8 mouse cellular contexts compared by ENCODE assay signal in genomic region chr14:26639251-26639650, GRCm38 (mm10). TPM values are rescaled to one million over a fixed set of nuclear protein-coding genes. Genes with fewer than 3 reads are reported as not detected.
DNase-seq lines count a peak whose midpoint lies in the region; ATAC-seq and TF ChIP-seq lines count a peak whose summit lies in the region.

No protein-coding gene starts in this region.

- no peaks in the 10 kb centered on the region for H3K36me3 ChIP-seq in kidney, adult 2 months (ENCODE audit: control insufficient read depth, insufficient read depth, low read length)
- peaks cover 6% of the 10 kb centered on the region for H3K36me3 ChIP-seq in G1E (replicated peaks)
- H3K36me3 ChIP-seq in forebrain, embryonic 16.5 days (ENCODE audit: control insufficient read depth, insufficient read depth) = no peaks in the 10 kb centered on the region
- peaks cover 7% of the 10 kb centered on the region; the same call in 1 of the 2 replicates for H3K36me3 ChIP-seq in liver, embryonic 12.5 days
- no peaks in the 10 kb centered on the region for H3K36me3 ChIP-seq in stomach, postnatal 0 days (ENCODE audit: control insufficient read depth, insufficient read depth, low read length)

- no peak for TF ChIP-seq EP300 in stomach, postnatal 0 days (optimal IDR thresholded peaks at IDR 0.05)

- DNase-seq in kidney, adult 2 months = no peak
- no peak for DNase-seq in kidney, adult 8-10 months
- no peak for DNase-seq in G1E (ENCODE audit: low spot score)
- no peak for DNase-seq in stomach, postnatal 0 days (ENCODE audit: low spot score)
- DNase-seq in adrenal gland, postnatal 36 days = no peak

- no peaks in the 10 kb centered on the region for H3K9me3 ChIP-seq in G1E (replicated peaks)
- H3K9me3 ChIP-seq in forebrain, embryonic 16.5 days (ENCODE audit: control insufficient read depth, low read length) = no peaks in the 10 kb centered on the region
- no peaks in the 10 kb centered on the region for H3K9me3 ChIP-seq in liver, embryonic 12.5 days (replicated peaks)
- no peaks in the 10 kb centered on the region for H3K9me3 ChIP-seq in stomach, postnatal 0 days (ENCODE audit: control insufficient read depth, low read length)

- no peaks in the 10 kb centered on the region for H3K27me3 ChIP-seq in kidney, adult 2 months (replicated peaks; ENCODE audit: control insufficient read depth, insufficient read depth, low read length)
- H3K27me3 ChIP-seq in G1E (ENCODE audit: insufficient read depth, low read length) = no peaks in the 10 kb centered on the region
- H3K27me3 ChIP-seq in forebrain, embryonic 16.5 days (replicated peaks; ENCODE audit: control insufficient read depth, insufficient read depth, low read length) = no peaks in the 10 kb centered on the region
- no peaks in the 10 kb centered on the region for H3K27me3 ChIP-seq in liver, embryonic 12.5 days (replicated peaks)
- no peaks in the 10 kb centered on the region for H3K27me3 ChIP-seq in stomach, postnatal 0 days (ENCODE audit: control insufficient read depth, insufficient read depth, low read length)

- H3K27ac ChIP-seq in kidney, adult 2 months (ENCODE audit: insufficient read depth, low read depth, low read length) = peak overlapping the region; percentile 47
- peak overlapping the region; percentile 58; the same call in 1 of the 2 replicates for H3K27ac ChIP-seq in forebrain, embryonic 16.5 days (ENCODE audit: low read length)
- peak overlapping the region; percentile 98; the same call in 1 of the 2 replicates for H3K27ac ChIP-seq in liver, embryonic 12.5 days
- H3K27ac ChIP-seq in stomach, postnatal 0 days (replicated peaks) = peak overlapping the region; percentile 99

- WGBS in kidney, adult 2 months = under 1% methylated on average over 11 of the region's 11 CpGs
- under 1% methylated on average over 11 of the region's 11 CpGs for WGBS in forebrain, embryonic 16.5 days
- 9% methylated on average over 11 of the region's 11 CpGs for WGBS in liver, embryonic 12.5 days (ENCODE audit: insufficient replicate concordance)
- WGBS in stomach, postnatal 0 days = 4% methylated on average over 11 of the region's 11 CpGs

- H3K4me1 ChIP-seq in kidney, adult 2 months (ENCODE audit: control insufficient read depth, insufficient read depth, low read length) = peaks cover 7% of the 10 kb centered on the region; the same call in 1 of the 2 replicates
- peaks cover 39% of the 10 kb centered on the region for H3K4me1 ChIP-seq in G1E (ENCODE audit: insufficient read depth, low read depth, low read length)
- peaks cover 21% of the 10 kb centered on the region for H3K4me1 ChIP-seq in forebrain, embryonic 16.5 days (replicated peaks; ENCODE audit: control insufficient read depth, insufficient read depth, low read length)
- peaks cover 44% of the 10 kb centered on the region for H3K4me1 ChIP-seq in liver, embryonic 12.5 days
- no peaks in the 10 kb centered on the region for H3K4me1 ChIP-seq in stomach, postnatal 0 days (replicated peaks; ENCODE audit: control insufficient read depth, insufficient read depth)

- no peak for ATAC-seq in G1E (ENCODE audit: extremely low read depth, insufficient number of reproducible peaks, low FRiP score, poor library complexity, severe bottlenecking)
- ATAC-seq in forebrain, embryonic 16.5 days = no peak
- ATAC-seq in liver, embryonic 12.5 days = no peak
- ATAC-seq in stomach, postnatal 0 days (ENCODE audit: low FRiP score, low TSS enrichment) = no peak
- ATAC-seq in activated CD4-positive, CD25-positive, alpha-beta regulatory T cell, adult 4 months = no peak

- H3K4me3 ChIP-seq in kidney, adult 2 months (ENCODE audit: insufficient read depth, low read depth, low read length) = peak overlapping the region; percentile 85
- peak overlapping the region; percentile 84 for H3K4me3 ChIP-seq in G1E (ENCODE audit: low read depth, low read length)
- H3K4me3 ChIP-seq in forebrain, embryonic 16.5 days (replicated peaks; ENCODE audit: low read length) = peak overlapping the region; percentile 84
- H3K4me3 ChIP-seq in liver, embryonic 12.5 days = peak overlapping the region; percentile 98
- peak overlapping the region; percentile 93 for H3K4me3 ChIP-seq in stomach, postnatal 0 days (ENCODE audit: low read depth, low read length)

- peak overlapping the region; percentile 95 for H3K4me2 ChIP-seq in forebrain, embryonic 16.5 days (ENCODE audit: low read length)
- peak overlapping the region; percentile 81 for H3K4me2 ChIP-seq in liver, embryonic 12.5 days
- peak overlapping the region; percentile 77 for H3K4me2 ChIP-seq in stomach, postnatal 0 days (replicated peaks; ENCODE audit: low read depth)

- TF ChIP-seq CTCF in kidney, adult 2 months (conservative IDR thresholded peaks at IDR 0.05; ENCODE audit: insufficient read depth, insufficient read length, low read depth, low read length) = no peak
- no peak for TF ChIP-seq CTCF in G1E (IDR thresholded peaks at IDR 0.05; ENCODE audit: low read depth, low read length)
- TF ChIP-seq CTCF in stomach, postnatal 0 days (IDR thresholded peaks at IDR 0.05; ENCODE audit: low read depth) = no peak

- H3K9ac ChIP-seq in forebrain, embryonic 16.5 days (replicated peaks; ENCODE audit: low read depth, low read length) = peak overlapping the region; percentile 91
- peak overlapping the region; percentile 98 for H3K9ac ChIP-seq in liver, embryonic 12.5 days
- peak overlapping the region; percentile 83 for H3K9ac ChIP-seq in stomach, postnatal 0 days (ENCODE audit: low read length)

- no peak for TF ChIP-seq POLR2A in kidney, adult 2 months (IDR thresholded peaks at IDR 0.05; ENCODE audit: low read depth, low read length)

RNA-seq across cellular contexts. Expression of gene Arf4, which starts 1.4 kb away (rescaled TPM):
- 96.1 and 120 TPM in 2 replicates for polyA plus RNA-seq in kidney, adult 2 months (2012; rRNA removed)
- total RNA-seq in G1E (2014; fragmentation: Nextera tagmentation) (454 and 572 TPM in 2 replicates), G1E (2017) (68.0 and 83.3 TPM in 2 replicates)
- 205 and 234 TPM in 2 replicates for polyA plus RNA-seq in G1E (2012)
- polyA plus RNA-seq in forebrain, embryonic 16.5 days (2015; fragmentation: Nextera tagmentation; extraction: Ambion mirVana) = 643 and 695 TPM in 2 replicates
- 203 and 206 TPM in 2 replicates for polyA plus RNA-seq in liver, embryonic 12.5 days (2016; fragmentation: Nextera tagmentation; extraction: Ambion mirVana)
- polyA plus RNA-seq in stomach, postnatal 0 days (2015; fragmentation: Nextera tagmentation; extraction: Ambion mirVana) = 411 and 419 TPM in 2 replicates
- 100 to 1,000 TPM; 196 to 225 TPM for total RNA-seq in adrenal gland, postnatal 36 days (2021)
- polyA plus RNA-seq in activated CD4-positive, CD25-positive, alpha-beta regulatory T cell, adult 4 months (2017; shearing (Covaris generic)) = 100 to 1,000 TPM; 244 to 255 TPM

RNA-seq across cellular contexts. Expression of gene Pde12, which starts 30.4 kb away (rescaled TPM):
- polyA plus RNA-seq in kidney, adult 2 months (2012; rRNA removed) = 3.9 and 4.8 TPM in 2 replicates
- total RNA-seq in G1E (2014; fragmentation: Nextera tagmentation) (16.7 and 18.7 TPM in 2 replicates), G1E (2017) (13.1 and 14.2 TPM in 2 replicates)
- polyA plus RNA-seq in G1E (2012) = 12.3 and 13.5 TPM in 2 replicates
- polyA plus RNA-seq in forebrain, embryonic 16.5 days (2015; fragmentation: Nextera tagmentation; extraction: Ambion mirVana) = 12.7 TPM in 2 replicates
- polyA plus RNA-seq in liver, embryonic 12.5 days (2016; fragmentation: Nextera tagmentation; extraction: Ambion mirVana) = 11.1 and 11.3 TPM in 2 replicates
- 9.3 and 9.8 TPM in 2 replicates for polyA plus RNA-seq in stomach, postnatal 0 days (2015; fragmentation: Nextera tagmentation; extraction: Ambion mirVana)
- 10 to 100 TPM; 10.6 to 12.5 TPM for total RNA-seq in adrenal gland, postnatal 36 days (2021)
- 1 to 10 TPM; 4.8 to 4.9 TPM for polyA plus RNA-seq in activated CD4-positive, CD25-positive, alpha-beta regulatory T cell, adult 4 months (2017; shearing (Covaris generic))

RNA-seq across cellular contexts. Expression of gene Dnah12, which starts 53.8 kb away (rescaled TPM):
- polyA plus RNA-seq in kidney, adult 2 months (2012; rRNA removed) = 0.10 and 0.19 TPM in 2 replicates
- not detected in 2 replicates for total RNA-seq in G1E (2014; fragmentation: Nextera tagmentation)
- 0.06 and 0.16 TPM in 2 replicates for total RNA-seq in G1E (2017)
- not detected in 2 replicates for polyA plus RNA-seq in G1E (2012)
- polyA plus RNA-seq in forebrain, embryonic 16.5 days (2015; fragmentation: Nextera tagmentation; extraction: Ambion mirVana) = 0.04 and 0.11 TPM in 2 replicates
- 0.05 and 0.06 TPM in 2 replicates for polyA plus RNA-seq in liver, embryonic 12.5 days (2016; fragmentation: Nextera tagmentation; extraction: Ambion mirVana)
- 0.01 and 0.02 TPM in 2 replicates for polyA plus RNA-seq in stomach, postnatal 0 days (2015; fragmentation: Nextera tagmentation; extraction: Ambion mirVana)
- total RNA-seq in adrenal gland, postnatal 36 days (2021) = under 1 TPM in 1 of 2 experiments, not detected in 1; 0.03 TPM
- polyA plus RNA-seq in activated CD4-positive, CD25-positive, alpha-beta regulatory T cell, adult 4 months (2017; shearing (Covaris generic)) = not detected

Comparison
In these comparisons a context has a peak if more than half of its experiments do, and no peak if none do; other contexts are left out.
1. H3K27ac ChIP-seq: peak in every context shown above with its lines; median percentile 99 in stomach, postnatal 0 days; 98 in liver, embryonic 12.5 days; 58 in forebrain, embryonic 16.5 days; 47 in kidney, adult 2 months.